Mouse (Mus musculus): ENCODE measurements at regions not wholly inside any gene's neighbourhood (a gene's known extent, or its start where the extent isn't known, plus 50 kb on each side); places are given as distances from the start of the nearest gene placed in this dataset.

- TF ChIP-seq POLR2A (IDR thresholded peaks at IDR 0.05; ENCODE audit: control insufficient read depth in 1 of 2, insufficient read depth in 1 of 2, low read depth in 1 of 2, low read length in 2 of 2, poor library complexity in 1 of 2): no peak
- TF ChIP-seq CTCF (IDR thresholded peaks at IDR 0.05 in 2 of 3, conservative IDR thresholded peaks at IDR 0.05 in 1 of 3; ENCODE audit: control insufficient read depth in 1 of 3, insufficient read depth in 1 of 3, low read depth in 2 of 3, low read length in 3 of 3, poor library complexity in 1 of 3, severe bottlenecking in 1 of 3): no peak
- no peak for TF ChIP-seq MYC (IDR thresholded peaks at IDR 0.05; ENCODE audit: low read depth, low read length)
- TF ChIP-seq CHD2 (IDR thresholded peaks at IDR 0.05; ENCODE audit: low read length): no peak
- TF ChIP-seq ETS1 (IDR thresholded peaks at IDR 0.05; ENCODE audit: low read depth, low read length): no peak
- TF ChIP-seq EP300 (IDR thresholded peaks at IDR 0.05; ENCODE audit: low read depth in 1 of 2, low read length in 2 of 2): no peak
- TF ChIP-seq SMC3 (IDR thresholded peaks at IDR 0.05; ENCODE audit: low read depth, low read length): no peak
- TF ChIP-seq E2F4 (IDR thresholded peaks at IDR 0.05; ENCODE audit: borderline replicate concordance, low read depth, low read length): no peak
- no peak for TF ChIP-seq MAFK (IDR thresholded peaks at IDR 0.05; ENCODE audit: borderline replicate concordance, low read depth, low read length)
- TF ChIP-seq TCF12 (IDR thresholded peaks at IDR 0.05; ENCODE audit: low read depth, low read length): no peak
- TF ChIP-seq MEF2A (IDR thresholded peaks at IDR 0.05; ENCODE audit: extremely low read depth, insufficient replicate concordance, low read depth, low read length, poor library complexity, severe bottlenecking): no peak
- no peak for TF ChIP-seq TAL1 (IDR thresholded peaks at IDR 0.05; ENCODE audit: low read length)
- no peak for TF ChIP-seq RCOR1 (IDR thresholded peaks at IDR 0.05; ENCODE audit: low read depth, low read length)
These were observed 331.7 kb upstream of the Tmc3 start for GRCm38 (mm10) chr7:83253001-83253400.
